Mouse (Mus musculus): ENCODE measurements at regions not wholly inside any gene's neighbourhood (a gene's known extent, or its start where the extent isn't known, plus 50 kb on each side); places are given as distances from the start of the nearest gene placed in this dataset.
"Not testable (repeated sequence)": the region's sequence is repeated elsewhere in the genome, so short reads cannot be mapped to it uniquely, and the experiment has no call there.

- Histone ChIP-seq H3K36me3 (ENCODE audit: control insufficient read depth, insufficient read depth, low read length) (no peaks in the 10 kb centered on the region), H3K4me2 (ENCODE audit: low read length) (peak overlapping the region; percentile 8), H3K27ac (ENCODE audit: low read depth, low read length) (no peak overlapping the region), H3K4me1 (ENCODE audit: control insufficient read depth, insufficient read depth, low read depth, low read length) (0 out of 2 replicates have a peak, but pooled peaks cover 3% of the 10 kb centered on the region), H3K9me3 (ENCODE audit: control insufficient read depth, low read length) (no peaks in the 10 kb centered on the region), H3K4me3 (ENCODE audit: low read length) (no peak overlapping the region), H3K27me3 (replicated peaks; ENCODE audit: control insufficient read depth, insufficient read depth, low read length) (no peaks in the 10 kb centered on the region; the same call in 1 of the 2 replicates), H3K9ac (ENCODE audit: low read depth, low read length) (no peak overlapping the region)
- WGBS: 27% methylated on average over 20 of the region's 20 CpGs
- ATAC-seq: no peak
Measured at GRCm38 (mm10) chr13:44673337-44673966, 55.8 kb upstream of the Jarid2 start.

- Histone ChIP-seq H3K4me1 (ENCODE audit: control insufficient read depth, insufficient read depth, low read depth, low read length) (0 out of 2 replicates have a peak, but pooled peaks cover 3% of the 10 kb centered on the region), H3K27me3 (replicated peaks; ENCODE audit: control insufficient read depth, insufficient read depth, low read length) (no peaks in the 10 kb centered on the region; the same call in 1 of the 2 replicates), H3K4me3 (ENCODE audit: low read length) (no peak overlapping the region), H3K9me3 (ENCODE audit: control insufficient read depth, low read length) (no peaks in the 10 kb centered on the region), H3K36me3 (ENCODE audit: control insufficient read depth, insufficient read depth, low read length) (no peaks in the 10 kb centered on the region), H3K9ac (ENCODE audit: low read depth, low read length) (no peak overlapping the region), H3K27ac (ENCODE audit: low read depth, low read length) (no peak overlapping the region), H3K4me2 (ENCODE audit: low read length) (peak overlapping the region; percentile 8)
- 32% methylated on average over 12 of the region's 12 CpGs for WGBS
- no peak for ATAC-seq
Measured at GRCm38 (mm10) chr13:44673967-44674357, 55.3 kb upstream of the Jarid2 start.

GRCm38 (mm10) chr13:44674926-44675650 lies 54.2 kb upstream of the Jarid2 start:
- H3K27me3 ChIP-seq (replicated peaks; ENCODE audit: control insufficient read depth, insufficient read depth, low read length): no peaks in the 10 kb centered on the region; the same call in 1 of the 2 replicates

GRCm38 (mm10) chr13:44676041-44676440 lies 53.2 kb upstream of the Jarid2 start:
- Histone ChIP-seq H3K9ac (ENCODE audit: low read depth, low read length) (no peak overlapping the region), H3K4me3 (ENCODE audit: low read length) (no peak overlapping the region), H3K27ac (ENCODE audit: low read depth, low read length) (no peak overlapping the region), H3K4me2 (ENCODE audit: low read length) (no peak overlapping the region), H3K9me3 (ENCODE audit: control insufficient read depth, low read length) (no peaks in the 10 kb centered on the region), H3K36me3 (ENCODE audit: control insufficient read depth, insufficient read depth, low read length) (no peaks in the 10 kb centered on the region), H3K4me1 (ENCODE audit: control insufficient read depth, insufficient read depth, low read depth, low read length) (0 out of 2 replicates have a peak, but pooled peaks cover 3% of the 10 kb centered on the region), H3K27me3 (replicated peaks; ENCODE audit: control insufficient read depth, insufficient read depth, low read length) (no peaks in the 10 kb centered on the region; the same call in 1 of the 2 replicates)
- WGBS: 96% methylated on average over 6 of the region's 6 CpGs
- ATAC-seq: no peak

More at GRCm38 (mm10) chr13:44674926-44675650, 54.2 kb upstream of the Jarid2 start:
- H3K4me2 ChIP-seq (ENCODE audit: low read length): no peak overlapping the region
- 0 out of 2 replicates have a peak, but pooled peaks cover 3% of the 10 kb centered on the region for H3K4me1 ChIP-seq (ENCODE audit: control insufficient read depth, insufficient read depth, low read depth, low read length)
- H3K9me3 ChIP-seq (ENCODE audit: control insufficient read depth, low read length): no peaks in the 10 kb centered on the region
- H3K27ac ChIP-seq (ENCODE audit: low read depth, low read length): no peak overlapping the region
- WGBS: 86% methylated on average over 8 of the region's 8 CpGs
- H3K36me3 ChIP-seq (ENCODE audit: control insufficient read depth, insufficient read depth, low read length): no peaks in the 10 kb centered on the region
- H3K4me3 ChIP-seq (ENCODE audit: low read length): no peak overlapping the region
- ATAC-seq: no peak
- no peak overlapping the region for H3K9ac ChIP-seq (ENCODE audit: low read depth, low read length)

GRCm38 (mm10) chr13:44678121-44678520 lies 51.2 kb upstream of the Jarid2 start:
- 66% methylated on average over 3 of the region's 3 CpGs for WGBS
- no peak overlapping the region for H3K27ac ChIP-seq (ENCODE audit: low read depth, low read length)
- H3K36me3 ChIP-seq (ENCODE audit: control insufficient read depth, insufficient read depth, low read length): no peaks in the 10 kb centered on the region
- no peak overlapping the region for H3K4me2 ChIP-seq (ENCODE audit: low read length)
- H3K4me1 ChIP-seq (ENCODE audit: control insufficient read depth, insufficient read depth, low read depth, low read length): 0 out of 2 replicates have a peak, but pooled peaks cover 3% of the 10 kb centered on the region
- no peak for ATAC-seq
- no peaks in the 10 kb centered on the region; the same call in 1 of the 2 replicates for H3K27me3 ChIP-seq (replicated peaks; ENCODE audit: control insufficient read depth, insufficient read depth, low read length)
- no peak overlapping the region for H3K4me3 ChIP-seq (ENCODE audit: low read length)
- H3K9ac ChIP-seq (ENCODE audit: low read depth, low read length): no peak overlapping the region
- H3K9me3 ChIP-seq (ENCODE audit: control insufficient read depth, low read length): no peaks in the 10 kb centered on the region

GRCm38 (mm10) chr13:44679457-44679856 lies 49.8 kb upstream of the Jarid2 start:
- H3K9me3 ChIP-seq (ENCODE audit: control insufficient read depth, low read length); H3K9ac ChIP-seq (ENCODE audit: low read depth, low read length); ATAC-seq; H3K27me3 ChIP-seq (replicated peaks; ENCODE audit: control insufficient read depth, insufficient read depth, low read length); H3K4me3 ChIP-seq (ENCODE audit: low read length); H3K27ac ChIP-seq (ENCODE audit: low read depth, low read length); H3K4me2 ChIP-seq (ENCODE audit: low read length); H3K4me1 ChIP-seq (ENCODE audit: control insufficient read depth, insufficient read depth, low read depth, low read length); H3K36me3 ChIP-seq (ENCODE audit: control insufficient read depth, insufficient read depth, low read length): not testable (repeated sequence)
- 93% methylated on average over 5 of the region's 7 CpGs for WGBS
